Mouse (Mus musculus) lung, postnatal 36 days (tissue): ENCODE data around the gene Mrgprf.
A peak's percentile ranks its signal among the peaks of the same experiment; 100 is the strongest.

Experiments
- DNase-seq: peaks from one replicate; pipeline ENCODE4 v3.0.0; 2022; ENCODE audit warnings: mixed read lengths

The Mrgprf gene

DNA sequence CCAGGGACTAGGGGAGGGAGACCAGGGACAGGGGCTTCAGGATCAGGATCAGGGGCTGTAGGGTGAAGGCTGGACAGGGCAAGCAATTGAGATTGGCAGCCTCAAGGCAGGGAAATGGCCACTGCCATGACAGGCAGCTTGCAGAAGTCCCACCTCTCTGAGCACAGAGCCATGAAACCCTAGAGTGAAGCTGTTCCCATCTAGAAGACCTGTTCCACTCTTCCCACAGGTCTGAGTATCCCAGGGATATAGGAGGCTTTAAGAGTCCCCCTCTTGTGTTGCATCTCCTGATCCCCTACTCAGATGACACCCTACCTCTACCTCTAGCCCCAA is 346 bp downstream of the Mrgprf start:
- no peak for DNase-seq

DNA sequence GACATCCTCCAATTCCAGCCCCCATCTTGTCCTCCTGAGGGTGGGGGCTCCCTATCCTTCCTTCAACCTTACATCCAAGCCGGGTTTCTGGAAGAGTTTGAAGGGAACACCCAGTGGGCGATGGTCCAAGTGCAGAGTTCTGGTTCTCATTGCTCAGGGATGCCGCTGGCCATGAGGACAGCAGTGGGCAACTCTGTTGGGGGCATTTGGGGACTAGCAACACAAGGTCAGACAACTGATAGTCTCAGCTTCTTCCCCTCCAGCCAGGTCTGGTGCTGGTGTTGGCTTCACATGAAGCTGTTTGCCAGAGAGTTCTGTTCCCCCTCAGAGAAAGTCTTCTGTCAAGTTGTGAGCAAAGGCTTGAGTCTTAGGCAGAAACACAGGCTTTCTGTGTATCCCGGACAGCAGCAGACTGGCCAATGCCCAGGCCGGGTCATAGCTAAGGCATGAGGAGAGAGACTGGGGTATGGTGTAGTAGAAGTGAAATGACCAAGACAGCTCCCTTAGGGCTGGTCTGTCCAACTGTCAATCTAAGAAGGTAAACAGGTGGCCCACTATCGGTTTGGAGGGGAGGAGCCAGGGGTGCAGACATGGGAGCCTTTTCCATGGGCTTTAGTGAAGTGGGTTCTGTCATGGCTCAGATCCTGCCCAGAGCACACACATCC is 845 bp downstream of the Mrgprf start:
- DNase-seq = peak; percentile 23

DNA sequence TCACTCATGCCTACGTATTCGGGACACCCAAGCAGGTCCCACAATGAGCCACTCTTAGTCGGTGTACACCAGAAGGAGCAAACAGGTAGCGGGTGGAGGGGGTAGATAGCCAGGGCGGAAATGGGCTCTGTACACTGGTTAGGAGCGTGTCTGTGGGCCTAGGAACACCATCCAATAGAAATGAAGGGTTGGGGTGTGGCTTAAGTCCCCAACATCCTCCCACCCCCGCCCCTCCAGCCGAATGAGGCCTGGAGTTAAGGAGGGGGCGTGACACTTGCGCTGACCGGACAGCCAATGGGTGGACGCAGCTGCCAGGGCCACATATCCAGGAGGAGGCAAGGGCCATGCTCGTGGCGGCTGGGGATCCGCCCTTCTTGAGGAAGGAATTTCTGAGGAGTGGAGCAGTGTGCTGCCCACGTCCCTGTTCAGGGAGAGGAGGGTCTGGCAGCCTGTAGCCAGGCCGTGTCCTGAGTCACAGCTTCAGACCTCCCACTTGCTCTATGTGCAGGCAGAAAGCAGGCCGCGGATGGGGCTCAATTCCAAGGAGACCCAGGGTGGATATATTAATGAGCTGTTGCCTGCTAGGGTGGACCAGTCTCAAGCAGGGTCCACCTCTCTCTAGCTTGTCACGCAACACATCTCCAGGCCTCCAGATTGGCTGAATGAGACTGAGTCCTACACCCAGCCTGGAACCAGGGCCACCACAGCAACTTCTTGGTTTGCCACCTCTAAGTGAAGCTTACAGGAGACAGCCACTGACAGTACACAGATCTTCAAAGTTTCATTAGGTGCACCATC is 2.1 kb downstream of the Mrgprf start:
- DNase-seq = peak; percentile 88

DNA sequence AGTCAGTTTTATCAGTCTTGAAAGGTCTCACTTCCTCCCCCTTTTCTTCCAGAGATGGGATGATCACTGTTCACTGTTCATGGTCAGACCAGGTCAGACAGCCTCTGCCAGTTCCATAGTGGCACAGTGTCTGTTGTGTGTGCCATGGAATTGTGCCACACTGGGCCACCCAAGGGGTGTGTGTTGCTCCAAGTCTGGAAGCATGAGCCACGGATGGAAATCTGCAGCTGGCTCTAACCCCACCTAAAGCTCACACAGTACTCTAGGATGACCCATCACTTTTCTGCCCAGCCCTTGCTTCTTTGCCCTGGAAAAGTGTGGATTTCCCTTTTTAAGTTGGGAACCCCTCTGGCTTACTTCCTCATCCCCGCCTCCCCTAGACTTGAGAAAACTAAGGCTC is 3.5 kb downstream of the Mrgprf start:
- DNase-seq = no peak

DNA sequence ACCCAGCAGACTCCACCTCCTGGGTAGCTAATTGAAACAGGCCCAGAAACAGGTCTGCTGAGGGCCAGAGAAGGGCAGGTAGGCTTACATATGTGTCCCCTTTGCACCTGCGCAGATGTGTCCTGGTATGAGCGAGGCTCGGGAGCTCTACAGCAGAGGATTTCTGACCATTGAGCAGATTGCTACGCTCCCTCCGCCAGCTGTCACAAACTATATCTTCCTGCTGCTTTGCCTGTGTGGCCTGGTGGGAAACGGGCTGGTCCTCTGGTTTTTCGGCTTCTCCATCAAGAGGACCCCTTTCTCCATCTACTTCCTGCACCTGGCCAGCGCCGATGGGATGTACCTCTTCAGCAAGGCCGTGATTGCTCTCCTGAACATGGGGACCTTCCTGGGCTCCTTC is 7.0 kb downstream of the Mrgprf start:
- no peak for DNase-seq

DNA sequence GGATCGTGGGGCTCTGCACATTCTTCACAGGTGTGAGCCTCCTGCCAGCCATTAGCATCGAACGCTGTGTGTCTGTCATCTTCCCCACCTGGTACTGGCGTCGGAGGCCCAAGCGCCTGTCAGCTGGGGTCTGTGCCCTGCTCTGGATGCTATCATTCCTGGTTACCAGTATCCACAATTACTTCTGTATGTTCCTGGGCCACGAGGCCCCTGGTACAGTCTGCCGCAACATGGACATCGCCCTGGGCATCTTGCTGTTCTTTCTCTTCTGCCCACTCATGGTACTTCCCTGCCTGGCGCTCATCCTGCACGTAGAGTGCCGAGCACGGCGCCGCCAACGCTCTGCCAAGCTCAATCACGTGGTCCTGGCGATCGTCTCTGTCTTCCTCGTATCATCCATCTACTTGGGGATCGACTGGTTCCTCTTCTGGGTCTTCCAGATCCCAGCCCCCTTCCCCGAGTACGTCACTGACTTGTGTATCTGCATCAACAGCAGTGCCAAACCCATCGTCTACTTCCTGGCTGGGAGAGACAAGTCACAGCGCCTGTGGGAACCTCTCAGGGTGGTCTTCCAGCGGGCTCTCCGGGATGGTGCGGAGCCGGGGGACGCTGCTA is 7.5 kb downstream of the Mrgprf start:
- no peak for DNase-seq

DNA sequence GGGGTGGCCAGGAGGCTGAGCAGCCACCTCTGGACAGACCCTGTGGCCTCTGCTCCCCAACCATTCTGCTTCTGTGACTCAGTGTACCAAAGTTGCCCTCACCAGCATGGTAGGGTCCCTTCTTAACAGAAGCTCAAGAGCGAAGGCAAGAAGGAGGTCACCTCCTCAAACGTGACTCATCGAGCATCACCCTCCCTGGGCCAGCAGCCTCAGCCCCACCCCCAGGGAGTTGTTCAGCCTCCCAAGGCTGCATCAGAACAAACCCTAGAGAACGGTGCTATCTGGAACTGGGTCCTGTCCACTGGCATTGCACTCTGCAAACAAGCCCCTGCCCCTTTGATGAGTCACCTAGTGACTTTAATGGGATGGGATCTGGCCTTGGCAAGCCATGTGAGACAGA is 8.2 kb downstream of the Mrgprf start:
- DNase-seq = no peak

DNA sequence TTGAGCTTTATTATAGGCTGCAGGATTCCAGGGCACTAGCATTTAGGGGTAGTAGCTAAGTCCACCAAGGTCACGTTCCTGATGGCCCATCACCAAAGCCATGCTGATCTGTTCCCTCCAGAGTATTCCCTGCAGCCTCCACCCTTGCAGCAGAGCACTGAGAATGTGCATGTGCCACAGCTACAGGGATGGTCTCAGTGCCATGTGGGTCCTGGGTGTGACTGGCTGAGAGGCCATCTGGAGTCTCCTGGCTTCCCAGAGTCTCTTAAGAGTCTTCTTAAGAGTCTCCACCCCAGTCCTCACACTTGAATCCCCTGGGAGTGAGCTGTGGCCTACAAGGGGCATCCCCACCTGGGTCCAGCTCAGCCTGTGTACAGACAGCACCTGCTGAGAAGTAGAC is 9.2 kb downstream of the Mrgprf start:
- no peak for DNase-seq

DNA sequence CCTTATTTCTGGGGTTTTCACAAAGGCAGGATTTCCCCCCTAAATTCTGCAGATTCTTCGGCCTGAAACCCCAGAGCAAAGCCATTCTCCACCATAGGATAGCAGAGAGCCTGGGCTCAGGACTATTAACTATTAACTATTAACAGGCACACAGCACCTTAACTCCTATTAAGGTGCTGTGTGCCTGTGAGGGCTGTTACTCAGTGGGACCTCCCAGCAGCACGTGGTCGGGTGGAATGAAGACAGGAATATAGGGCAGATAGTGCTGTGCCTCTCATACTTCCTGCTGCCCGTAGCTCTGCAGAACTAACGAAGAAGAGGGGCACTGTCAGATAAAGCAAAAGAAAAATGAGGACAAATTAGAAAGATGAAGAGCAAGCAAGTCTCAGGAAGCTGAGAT is 9.9 kb downstream of the Mrgprf start:
- DNase-seq = no peak

DNA sequence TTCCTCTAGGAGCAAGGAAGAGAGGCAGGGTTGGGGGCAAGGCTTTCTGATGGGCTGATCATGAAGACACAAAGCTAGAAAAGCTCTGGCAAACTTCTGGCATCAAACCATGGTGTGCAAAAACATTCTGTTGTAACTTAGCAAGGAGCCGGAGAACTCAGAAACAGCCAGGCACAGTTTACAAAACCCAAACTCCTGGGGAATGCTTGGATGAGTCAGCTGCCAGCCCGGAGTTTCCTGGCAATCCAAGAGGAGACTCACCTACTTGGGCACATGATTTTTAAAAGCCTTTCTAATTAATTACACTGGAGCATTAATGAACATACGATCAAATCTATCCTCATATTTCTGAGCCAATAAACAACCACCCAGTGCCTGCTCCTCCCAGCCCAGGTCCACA is 11.5 kb downstream of the Mrgprf start:
- no peak for DNase-seq

DNA sequence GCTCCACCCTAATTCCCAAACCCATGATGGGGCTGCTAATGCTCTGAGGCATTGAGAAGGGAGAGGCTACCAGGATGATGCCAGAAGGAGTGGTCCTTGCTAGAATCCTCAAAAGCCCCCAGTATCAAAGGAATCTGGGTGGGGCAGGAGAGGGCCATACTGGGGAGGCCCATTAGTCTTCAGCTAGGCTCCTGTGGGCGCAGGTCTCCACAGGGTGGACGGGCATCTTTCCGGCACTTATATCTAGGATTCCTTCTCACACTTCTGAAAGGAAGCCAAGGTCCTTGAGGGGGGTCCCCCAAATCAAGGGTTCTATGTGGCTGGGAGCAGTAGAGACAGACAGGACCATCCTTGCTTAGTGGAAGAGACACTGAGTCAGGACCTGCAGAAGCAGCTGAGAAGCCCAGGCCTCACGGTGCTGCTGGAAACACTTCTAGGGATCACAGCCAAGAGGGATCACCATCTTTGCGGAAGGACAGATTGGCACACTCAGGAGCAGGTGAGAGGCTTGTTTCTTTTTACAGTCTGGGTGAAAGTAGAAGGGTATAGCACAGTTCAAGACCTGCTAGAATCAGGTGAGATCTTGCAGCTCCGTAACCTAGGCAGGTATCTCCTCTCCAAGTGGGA is 14.3 kb downstream of the Mrgprf start, which contains the start of gene Mrgprd:
Gene Mrgprd (plus strand): TSS at position 51 of the 627 bp plus-strand sequence.
- no peak for DNase-seq

DNA sequence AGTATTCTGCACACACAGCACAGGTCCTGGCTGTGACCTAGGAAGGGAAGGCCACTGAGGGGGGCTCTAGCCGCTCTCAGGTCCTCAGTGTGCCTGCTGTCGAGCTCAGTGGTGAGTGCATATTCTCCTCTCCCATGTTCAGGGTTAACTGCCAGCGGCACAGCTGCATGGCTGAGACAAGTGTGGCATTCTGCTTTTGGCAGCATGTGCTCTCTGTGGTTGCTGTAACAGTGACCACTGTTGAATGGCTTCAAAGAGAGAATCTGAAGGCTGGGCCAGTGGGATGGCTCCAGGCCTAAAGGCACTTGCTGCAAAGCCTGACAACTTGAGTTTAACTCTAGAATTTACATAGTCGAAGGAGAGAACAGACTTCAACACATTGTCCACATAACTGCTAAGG is 16.9 kb downstream of the Mrgprf start:
- no peak for DNase-seq

DNA sequence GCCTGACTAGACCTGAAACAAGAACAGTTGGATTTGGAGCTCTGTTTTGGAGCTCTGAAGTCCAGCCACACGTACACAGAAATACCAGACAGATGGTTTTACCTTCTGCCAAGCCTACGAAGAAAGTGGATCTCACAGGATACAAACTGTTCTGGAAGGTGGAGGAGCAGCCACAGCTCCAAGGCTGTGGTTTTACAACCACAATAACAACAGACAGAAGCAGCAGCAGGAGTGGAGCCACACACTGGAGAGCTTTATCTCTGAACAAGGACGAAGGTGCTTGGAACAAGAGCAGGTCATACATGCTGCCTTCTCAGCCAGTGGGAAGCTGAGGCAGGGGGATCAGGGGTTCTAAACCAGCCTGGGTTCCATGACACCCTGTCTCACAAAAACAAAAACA is 18.9 kb downstream of the Mrgprf start:
- no peak for DNase-seq

DNA sequence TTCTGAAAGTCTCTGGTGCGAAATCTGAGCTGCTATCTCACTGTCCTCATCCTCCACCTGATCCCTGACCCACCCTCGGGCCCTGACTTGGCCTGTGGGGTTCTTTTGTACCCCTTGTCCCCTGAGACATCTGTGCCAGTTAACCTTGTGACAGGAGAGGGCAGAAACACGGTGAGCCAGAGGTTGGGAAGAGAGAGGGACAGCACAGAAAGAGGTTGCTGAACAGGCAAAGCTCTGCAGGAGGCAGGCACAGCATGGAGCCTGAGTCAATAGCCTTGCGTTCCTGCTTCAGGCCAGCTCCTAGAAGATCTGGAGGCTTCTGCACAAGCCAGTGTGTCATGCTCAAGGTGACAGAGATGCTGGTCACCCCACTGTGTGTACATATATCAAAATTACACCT is 23.0 kb downstream of the Mrgprf start:
- no peak for DNase-seq

DNA sequence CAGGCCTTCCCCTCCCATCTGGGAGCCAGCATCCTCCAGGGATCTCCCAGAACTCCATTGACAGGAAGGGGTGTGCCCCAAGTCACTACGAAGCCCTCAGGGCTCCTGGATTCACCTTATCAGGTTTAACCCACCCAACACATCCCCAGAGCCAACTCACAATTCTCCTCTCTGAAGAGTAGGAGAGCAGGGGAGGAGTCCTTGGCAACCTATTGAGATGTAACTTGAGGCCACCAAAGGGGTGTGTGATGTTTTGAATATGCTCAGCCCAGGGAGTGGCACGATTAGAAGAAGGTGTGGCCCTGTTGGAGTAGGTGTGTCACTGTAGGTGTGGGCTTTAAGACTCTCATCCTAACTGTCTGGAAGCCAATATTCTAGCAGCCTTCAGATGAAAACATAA is 25.1 kb downstream of the Mrgprf start:
- DNase-seq = no peak

DNA sequence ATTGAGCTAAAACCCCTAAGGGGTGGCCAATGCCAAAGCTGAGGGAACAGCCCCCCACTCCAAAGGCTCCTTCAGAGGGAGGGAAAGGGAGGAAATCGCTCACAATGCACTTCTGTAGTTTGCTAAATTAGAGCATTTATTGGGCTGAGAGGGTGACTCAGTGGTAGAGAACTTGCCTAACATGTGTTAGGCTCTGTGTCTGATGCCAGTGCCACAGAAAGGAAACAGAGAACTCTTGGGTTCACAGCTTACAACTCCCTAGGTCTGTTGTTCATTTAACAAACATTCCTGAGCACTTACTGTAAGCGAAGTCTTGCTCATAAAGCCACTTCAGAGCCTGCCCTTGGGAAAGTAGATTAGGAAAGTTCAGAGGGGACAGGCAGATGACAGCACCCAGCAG is 29.4 kb downstream of the Mrgprf start:
- DNase-seq = no peak

DNA sequence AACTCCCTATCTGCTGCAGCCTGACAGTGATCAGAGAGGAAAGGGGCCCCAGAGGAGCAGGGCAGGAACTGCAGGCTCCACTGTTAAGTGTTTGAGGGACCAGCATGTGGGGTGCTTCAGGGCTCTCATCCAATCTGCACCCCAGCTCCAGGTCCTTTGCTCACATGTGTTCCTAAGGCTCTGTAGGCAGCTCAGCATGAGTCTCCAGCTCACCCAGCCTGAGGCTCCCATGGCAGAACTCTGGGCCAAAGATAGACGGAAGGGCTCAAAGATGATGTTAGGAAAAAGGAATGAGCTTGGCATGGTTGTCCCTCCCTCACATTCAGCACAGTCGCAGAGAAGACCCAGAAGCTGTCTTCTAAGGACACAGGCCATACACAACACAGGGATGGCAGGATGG is 30.0 kb downstream of the Mrgprf start:
- no peak for DNase-seq

DNA sequence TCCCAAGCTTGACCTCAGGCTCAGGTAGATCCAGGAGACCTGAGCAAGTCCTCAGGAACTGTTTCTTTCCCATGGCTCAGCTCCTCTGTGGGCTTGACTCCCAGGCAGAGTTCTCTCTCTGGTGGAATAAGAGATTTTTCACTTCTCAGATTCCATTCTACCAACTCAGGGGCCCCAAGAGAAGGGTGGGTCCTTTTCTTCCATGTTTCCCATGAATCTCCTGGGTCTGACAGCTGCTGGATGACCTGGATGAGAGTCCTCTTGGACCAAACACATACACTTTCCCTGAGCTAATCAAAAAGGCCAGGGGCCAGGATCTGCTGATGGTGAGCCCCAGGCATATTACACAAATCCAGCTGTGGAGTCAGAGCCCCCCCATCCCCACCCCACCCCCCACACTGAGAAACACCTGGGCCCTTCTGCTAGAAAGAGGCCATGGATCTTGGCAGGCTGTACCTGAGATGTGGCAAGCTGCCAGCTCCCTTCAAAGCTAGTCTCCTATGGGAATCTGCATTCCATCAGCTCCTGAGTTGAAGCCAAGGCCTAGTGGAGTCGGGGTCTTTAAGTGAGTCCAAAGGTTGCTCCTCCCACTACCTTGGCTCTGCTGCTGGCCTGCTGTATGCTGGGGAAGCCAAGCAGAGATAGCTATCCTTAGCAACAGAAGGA is 31.9 kb downstream of the Mrgprf start:
- DNase-seq = peak; percentile 24

DNA sequence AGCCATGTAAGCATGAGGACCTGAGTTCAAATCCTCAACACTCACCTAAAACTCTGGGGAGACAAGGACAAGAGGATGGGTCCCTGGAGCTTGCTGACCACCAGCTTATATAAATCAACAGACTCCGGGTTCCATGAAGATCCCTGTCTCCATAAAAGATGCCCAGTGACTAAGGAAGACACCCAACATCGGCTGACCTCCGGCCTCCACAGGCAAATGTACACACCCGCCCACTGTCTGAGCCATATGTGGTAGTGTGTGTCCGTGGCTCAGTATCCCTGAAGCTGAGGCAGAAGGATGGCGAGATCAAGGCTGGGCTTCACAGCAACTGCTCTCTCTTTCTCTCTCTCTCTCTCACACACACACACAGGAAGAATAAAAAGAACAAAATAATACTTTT is 33.3 kb downstream of the Mrgprf start:
- no peak for DNase-seq

DNA sequence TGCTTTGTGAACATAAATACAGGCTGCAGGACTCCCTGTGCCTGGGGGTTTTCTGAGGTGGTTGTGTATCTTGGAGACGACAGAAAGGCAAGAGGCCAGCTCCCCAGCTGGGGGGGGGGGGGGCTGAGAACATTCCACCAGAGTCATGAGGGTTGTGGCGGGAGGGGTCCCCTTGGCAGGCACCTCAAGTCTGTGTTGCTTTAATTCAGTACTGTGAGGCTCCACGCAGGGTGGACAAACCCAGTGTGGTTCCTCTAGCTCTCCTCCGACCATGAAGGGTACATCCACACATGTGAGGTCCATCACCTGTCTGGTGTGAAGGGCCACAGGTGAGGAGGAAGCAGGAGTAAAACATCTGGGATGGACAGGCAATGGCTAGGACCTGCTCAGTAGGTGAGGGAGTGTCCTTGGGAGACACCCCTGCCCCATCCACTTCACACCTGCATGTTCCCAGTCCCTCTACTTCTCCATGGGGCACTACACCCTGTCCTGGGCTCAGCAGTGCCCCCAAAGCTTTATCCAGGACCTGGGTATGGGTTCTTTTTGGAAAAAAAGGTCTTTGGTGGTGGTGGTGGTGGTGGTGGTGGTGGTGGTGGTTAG is 33.9 kb downstream of the Mrgprf start:
- no peak for DNase-seq

DNA sequence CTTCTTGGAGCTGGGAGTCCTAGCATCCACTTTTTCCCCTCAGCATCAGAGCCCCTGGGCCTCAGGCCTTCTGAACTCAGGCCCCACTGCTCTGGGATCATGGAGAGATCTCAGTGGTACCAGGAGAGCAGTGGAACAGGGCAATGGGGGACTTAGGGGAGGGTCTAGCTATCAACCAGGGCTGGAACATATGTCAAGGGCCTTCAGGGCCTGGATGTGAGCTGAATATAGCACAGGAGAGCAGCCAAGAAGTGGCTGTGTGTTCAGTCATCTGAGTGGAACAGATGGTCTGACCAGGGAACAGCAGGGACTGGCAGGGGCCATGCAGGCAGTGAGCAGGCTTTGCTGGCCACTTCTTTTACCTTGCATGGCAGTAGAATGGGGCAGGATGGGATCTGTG is 34.6 kb downstream of the Mrgprf start:
- DNase-seq = no peak

DNA sequence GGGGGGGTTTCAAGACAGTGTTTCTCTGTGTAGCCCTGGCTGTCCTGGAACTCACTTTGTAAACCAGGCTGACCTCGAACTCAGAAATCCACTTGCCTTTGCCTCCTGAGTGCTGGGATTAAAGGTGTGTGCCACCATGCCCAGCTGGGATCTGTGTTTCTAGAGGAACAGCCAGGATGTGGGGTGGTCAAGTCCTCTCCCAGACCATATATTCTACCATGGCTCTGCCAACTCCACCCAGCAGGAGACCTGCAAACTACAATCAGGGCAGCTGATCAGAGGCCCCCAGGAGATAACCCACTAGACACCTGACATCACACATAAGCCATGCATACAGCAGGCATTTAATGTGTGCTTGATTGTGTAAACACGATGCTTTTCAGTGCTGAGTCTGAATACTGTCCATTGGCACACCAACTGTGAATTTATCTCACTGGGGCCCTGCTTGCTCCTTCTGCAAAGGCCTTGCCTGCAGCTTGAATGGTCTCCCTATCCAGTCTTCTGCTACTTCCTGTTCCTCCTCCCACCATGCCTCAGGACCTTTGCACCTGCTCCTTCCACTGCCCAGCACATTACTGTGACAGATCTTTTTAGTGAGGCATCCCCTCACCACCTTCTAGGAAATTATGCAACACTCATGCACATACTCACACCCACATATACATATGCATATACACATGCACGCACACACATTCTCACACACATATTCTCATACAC is 35.1 kb downstream of the Mrgprf start:
- DNase-seq = no peak
